8 mouse cellular contexts compared by ENCODE assay signal in the genomic region with DNA sequence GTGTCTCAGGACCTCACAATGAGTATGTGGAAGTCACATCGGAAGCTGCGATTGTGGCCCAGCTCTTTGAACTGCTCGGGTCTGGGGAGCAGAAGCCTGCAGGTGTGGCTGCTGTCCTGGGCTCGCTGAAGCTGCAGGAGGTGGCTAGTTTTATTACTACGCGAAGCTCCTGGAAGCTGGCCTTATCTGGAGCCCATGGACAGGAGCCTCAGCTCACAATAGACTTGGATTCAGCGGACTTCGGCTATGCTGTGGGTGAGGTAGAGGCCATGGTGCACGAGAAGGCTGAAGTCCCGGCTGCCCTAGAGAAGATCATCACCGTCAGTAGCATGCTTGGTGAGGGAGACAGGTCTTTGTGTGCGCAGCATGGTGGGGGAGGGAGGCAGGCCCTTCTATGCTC. TPM values are rescaled to one million over a fixed set of nuclear protein-coding genes. Genes with fewer than 3 reads are reported as not detected.
DNase-seq lines count a peak whose midpoint lies in the region; ATAC-seq lines count a peak whose summit lies in the region.

No protein-coding gene starts in this region.

- H3K4me1 ChIP-seq in hindbrain, embryonic 13.5 days (replicated peaks): peaks cover 49% of the 10 kb centered on the region
- peaks cover 45% of the 10 kb centered on the region for H3K4me1 ChIP-seq in midbrain, embryonic 13.5 days (replicated peaks)

- peak overlapping the region; percentile 40 for H3K27ac ChIP-seq in hindbrain, embryonic 13.5 days
- no peak overlapping the region for H3K27ac ChIP-seq in midbrain, embryonic 13.5 days

- 71% methylated on average over 12 of the region's 12 CpGs for WGBS in hindbrain, embryonic 13.5 days
- 68% methylated on average over 12 of the region's 12 CpGs for WGBS in midbrain, embryonic 13.5 days

- peak overlapping the region; percentile 55 for H3K4me3 ChIP-seq in hindbrain, embryonic 13.5 days
- peak overlapping the region; percentile 64 for H3K4me3 ChIP-seq in midbrain, embryonic 13.5 days (replicated peaks)

- no peak for ATAC-seq in hindbrain, embryonic 13.5 days (ENCODE audit: low FRiP score)
- ATAC-seq in midbrain, embryonic 13.5 days: no peak

- H3K4me2 ChIP-seq in hindbrain, embryonic 13.5 days: peak overlapping the region; percentile 81
- peak overlapping the region; percentile 76 for H3K4me2 ChIP-seq in midbrain, embryonic 13.5 days (replicated peaks)

- H3K9ac ChIP-seq in hindbrain, embryonic 13.5 days: peak overlapping the region; percentile 81
- H3K9ac ChIP-seq in midbrain, embryonic 13.5 days (replicated peaks): peak overlapping the region; percentile 82

- peaks cover 8% of the 10 kb centered on the region; the same call in 1 of the 2 replicates for H3K36me3 ChIP-seq in hindbrain, embryonic 13.5 days
- H3K36me3 ChIP-seq in midbrain, embryonic 13.5 days: 0 out of 2 replicates have a peak, but pooled peaks cover 7% of the 10 kb centered on the region

- no peaks in the 10 kb centered on the region for H3K27me3 ChIP-seq in hindbrain, embryonic 13.5 days
- H3K27me3 ChIP-seq in midbrain, embryonic 13.5 days: 0 out of 2 replicates have a peak, but pooled peaks cover 4% of the 10 kb centered on the region

- DNase-seq in kidney, adult 18-20 months: peak; percentile 40
- no peak for DNase-seq in kidney, postnatal 25 days
- peak; percentile 8 for DNase-seq in MEL-GATA-1-ER (ENCODE audit: extremely low read depth, low read depth)
- no peak for DNase-seq in urinary bladder, postnatal 25 days (ENCODE audit: low spot score)
- no peak for DNase-seq in adrenal gland, postnatal 25 days
- no peak for DNase-seq in layer of hippocampus, adult 11-12 months (ENCODE audit: low spot score)

- H3K9me3 ChIP-seq in hindbrain, embryonic 13.5 days: no peaks in the 10 kb centered on the region
- H3K9me3 ChIP-seq in midbrain, embryonic 13.5 days: no peaks in the 10 kb centered on the region

RNA-seq across cellular contexts. Expression of a gene that starts 1.1 kb away (rescaled TPM):
- 29.8 and 30.7 TPM in 2 replicates for polyA plus RNA-seq in hindbrain, embryonic 13.5 days (2015; fragmentation: Nextera tagmentation; extraction: Ambion mirVana)
- 32.1 and 35.0 TPM in 2 replicates for polyA plus RNA-seq in midbrain, embryonic 13.5 days (2015; fragmentation: Nextera tagmentation; extraction: Ambion mirVana)
- 16.2 and 21.6 TPM in 2 replicates for total RNA-seq in adrenal gland, postnatal 25 days (2021)

RNA-seq across cellular contexts. Expression of a gene that starts 3.5 kb away (rescaled TPM):
- 29.4 and 31.9 TPM in 2 replicates for polyA plus RNA-seq in hindbrain, embryonic 13.5 days (2015; fragmentation: Nextera tagmentation; extraction: Ambion mirVana)
- 35.5 and 39.9 TPM in 2 replicates for polyA plus RNA-seq in midbrain, embryonic 13.5 days (2015; fragmentation: Nextera tagmentation; extraction: Ambion mirVana)
- 9.1 and 9.9 TPM in 2 replicates for total RNA-seq in adrenal gland, postnatal 25 days (2021)

RNA-seq across cellular contexts. Expression of a gene that starts 10.7 kb away (rescaled TPM):
- polyA plus RNA-seq in hindbrain, embryonic 13.5 days (2015; fragmentation: Nextera tagmentation; extraction: Ambion mirVana): 6.5 and 6.6 TPM in 2 replicates
- polyA plus RNA-seq in midbrain, embryonic 13.5 days (2015; fragmentation: Nextera tagmentation; extraction: Ambion mirVana): 7.9 and 8.2 TPM in 2 replicates
- total RNA-seq in adrenal gland, postnatal 25 days (2021): 27.4 and 32.8 TPM in 2 replicates

RNA-seq across cellular contexts. Expression of a gene that starts 21.1 kb away (rescaled TPM):
- polyA plus RNA-seq in hindbrain, embryonic 13.5 days (2015; fragmentation: Nextera tagmentation; extraction: Ambion mirVana): 22.2 and 22.6 TPM in 2 replicates
- polyA plus RNA-seq in midbrain, embryonic 13.5 days (2015; fragmentation: Nextera tagmentation; extraction: Ambion mirVana): 18.2 and 19.9 TPM in 2 replicates
- 3.8 and 6.6 TPM in 2 replicates for total RNA-seq in adrenal gland, postnatal 25 days (2021)

Comparison
In these comparisons a context has a peak if more than half of its experiments do, and no peak if none do; other contexts are left out.
1. DNase-seq: peak in kidney, adult 18-20 months (single experiment) and MEL-GATA-1-ER (single experiment); none in kidney, postnatal 25 days (0 of 2), urinary bladder, postnatal 25 days (single experiment), adrenal gland, postnatal 25 days (single experiment) and layer of hippocampus, adult 11-12 months (single experiment).